27 mouse cellular contexts compared by ENCODE assay signal in genomic region chr17:8183815-8184214, GRCm38 (mm10). TPM values are rescaled to one million over a fixed set of nuclear protein-coding genes. Genes with fewer than 3 reads are reported as not detected.
A peak's percentile ranks its signal among the peaks of the same experiment; 100 is the strongest.
DNase-seq lines count a peak whose midpoint lies in the region; ATAC-seq and TF ChIP-seq lines count a peak whose summit lies in the region.
"Had no signal": no experiment of that assay in that cellular context is flagged by ENCODE, and none has a peak within 500 bp of the region (broad histone marks: within the 10 kb centered on the region; RNA-seq: fewer than 3 reads in every experiment).

No protein-coding gene starts in this region.

- no peak overlapping the region for H3K4me3 ChIP-seq in forebrain, embryonic 11.5 days (ENCODE audit: low read depth, low read length)
- H3K4me3 ChIP-seq in forebrain, postnatal 0 days (ENCODE audit: low read depth, low read length) = no peak overlapping the region
- no peak overlapping the region for H3K4me3 ChIP-seq in heart, embryonic 11.5 days (ENCODE audit: low read depth, low read length)
- no peak overlapping the region for H3K4me3 ChIP-seq in midbrain, embryonic 14.5 days (replicated peaks; ENCODE audit: low read depth, low read length)
- no peak overlapping the region for H3K4me3 ChIP-seq in midbrain, embryonic 13.5 days (replicated peaks)
- H3K4me3 ChIP-seq: embryonic facial prominence, embryonic 12.5 days; forebrain, embryonic 12.5 days; hindbrain, embryonic 10.5 days had no signal

- peaks cover 2% of the 10 kb centered on the region; the same call in 1 of the 2 replicates for H3K36me3 ChIP-seq in forebrain, embryonic 11.5 days (ENCODE audit: control insufficient read depth, insufficient read depth, low read length)
- H3K36me3 ChIP-seq in forebrain, postnatal 0 days (ENCODE audit: insufficient read depth) = peaks cover 69% of the 10 kb centered on the region
- peaks cover 14% of the 10 kb centered on the region for H3K36me3 ChIP-seq in heart, embryonic 11.5 days (ENCODE audit: control insufficient read depth, insufficient read depth, low read length)
- H3K36me3 ChIP-seq in midbrain, embryonic 14.5 days (ENCODE audit: control insufficient read depth, insufficient read depth, low read length) = peaks cover 76% of the 10 kb centered on the region
- peaks cover 72% of the 10 kb centered on the region for H3K36me3 ChIP-seq in midbrain, embryonic 13.5 days

- peak; percentile 30 for DNase-seq in forebrain, embryonic 11.5 days (ENCODE audit: low spot score)
- no peak for DNase-seq in forebrain, postnatal 0 days
- no peak for DNase-seq in heart, adult 8-10 months (ENCODE audit: low spot score)
- peak; percentile 19 to 20 for DNase-seq in kidney, postnatal 4 days
- DNase-seq in kidney, adult 11 months = no peak
- DNase-seq in midbrain, embryonic 14.5 days = no peak
- DNase-seq: adrenal gland, postnatal 10 days; B cell, adult 2 months; cerebellum, adult 11-12 months; cerebellum, adult 9-10 months; cerebellum, postnatal 25 days; gastrocnemius, postnatal 25 days; kidney, adult 9 months had no signal

- no peak for ATAC-seq in forebrain, embryonic 11.5 days (replicated peaks; ENCODE audit: low FRiP score)
- no peak for ATAC-seq in forebrain, postnatal 0 days
- no peak for ATAC-seq in heart, embryonic 11.5 days (replicated peaks; ENCODE audit: insufficient number of reproducible peaks, low FRiP score, low TSS enrichment)
- ATAC-seq in midbrain, embryonic 14.5 days (ENCODE audit: low FRiP score, low TSS enrichment) = no peak
- no peak for ATAC-seq in midbrain, embryonic 13.5 days
- ATAC-seq: CD4-positive, CD25-positive, alpha-beta regulatory T cell, adult 4 months; forebrain, embryonic 16.5 days; intestine, embryonic 16.5 days had no signal

- H3K27me3 ChIP-seq in forebrain, embryonic 11.5 days (ENCODE audit: control insufficient read depth, insufficient read depth, low read length) = no peaks in the 10 kb centered on the region
- H3K27me3 ChIP-seq in forebrain, postnatal 0 days (ENCODE audit: insufficient read depth, low read length) = no peaks in the 10 kb centered on the region
- no peaks in the 10 kb centered on the region for H3K27me3 ChIP-seq in heart, embryonic 11.5 days (ENCODE audit: control insufficient read depth, insufficient read depth, low read length)
- no peaks in the 10 kb centered on the region for H3K27me3 ChIP-seq in midbrain, embryonic 14.5 days (ENCODE audit: control insufficient read depth, insufficient read depth, low read length)
- H3K27me3 ChIP-seq in midbrain, embryonic 13.5 days = no peaks in the 10 kb centered on the region
- H3K27me3 ChIP-seq: embryonic facial prominence, embryonic 12.5 days; forebrain, embryonic 12.5 days had no signal

- no peak overlapping the region for H3K27ac ChIP-seq in forebrain, embryonic 11.5 days (ENCODE audit: low read depth, low read length)
- H3K27ac ChIP-seq in forebrain, postnatal 0 days (ENCODE audit: low read depth, low read length) = no peak overlapping the region
- H3K27ac ChIP-seq in heart, embryonic 11.5 days (ENCODE audit: low read depth, low read length) = peak overlapping the region; percentile 59; the same call in 1 of the 2 replicates
- no peak overlapping the region for H3K27ac ChIP-seq in midbrain, embryonic 14.5 days (replicated peaks; ENCODE audit: low read depth, low read length)
- H3K27ac ChIP-seq in midbrain, embryonic 13.5 days = no peak overlapping the region
- H3K27ac ChIP-seq: embryonic facial prominence, embryonic 12.5 days; forebrain, embryonic 12.5 days; hindbrain, embryonic 10.5 days; hindbrain, embryonic 14.5 days had no signal

- H3K4me1 ChIP-seq in forebrain, embryonic 11.5 days (replicated peaks; ENCODE audit: control insufficient read depth, insufficient read depth, low read length) = no peaks in the 10 kb centered on the region
- H3K4me1 ChIP-seq in forebrain, postnatal 0 days (ENCODE audit: insufficient read depth) = no peaks in the 10 kb centered on the region
- H3K4me1 ChIP-seq in heart, embryonic 11.5 days (ENCODE audit: control insufficient read depth, insufficient read depth, low read length) = peaks cover 15% of the 10 kb centered on the region
- no peaks in the 10 kb centered on the region for H3K4me1 ChIP-seq in midbrain, embryonic 14.5 days (ENCODE audit: control insufficient read depth, insufficient read depth, low read length)
- no peaks in the 10 kb centered on the region for H3K4me1 ChIP-seq in midbrain, embryonic 13.5 days (replicated peaks)
- H3K4me1 ChIP-seq: embryonic facial prominence, embryonic 12.5 days; forebrain, embryonic 12.5 days; hindbrain, embryonic 10.5 days had no signal

- WGBS in forebrain, embryonic 11.5 days = 92% methylated on average over 5 of the region's 5 CpGs
- WGBS in forebrain, postnatal 0 days = 95% methylated on average over 5 of the region's 5 CpGs
- WGBS in heart, embryonic 11.5 days (ENCODE audit: insufficient replicate concordance) = 60% methylated on average over 5 of the region's 5 CpGs
- WGBS in midbrain, embryonic 14.5 days = 92% methylated on average over 5 of the region's 5 CpGs
- WGBS in midbrain, embryonic 13.5 days = 95% methylated on average over 5 of the region's 5 CpGs

- H3K9ac ChIP-seq in forebrain, embryonic 11.5 days (ENCODE audit: low read length) = no peak overlapping the region
- H3K9ac ChIP-seq in forebrain, postnatal 0 days = no peak overlapping the region
- no peak overlapping the region for H3K9ac ChIP-seq in heart, embryonic 11.5 days (ENCODE audit: low read depth, low read length)
- no peak overlapping the region for H3K9ac ChIP-seq in midbrain, embryonic 14.5 days (replicated peaks; ENCODE audit: low read length)
- no peak overlapping the region for H3K9ac ChIP-seq in midbrain, embryonic 13.5 days (replicated peaks)
- H3K9ac ChIP-seq: embryonic facial prominence, embryonic 12.5 days; forebrain, embryonic 12.5 days; hindbrain, embryonic 14.5 days had no signal

- no peaks in the 10 kb centered on the region for H3K9me3 ChIP-seq in forebrain, embryonic 11.5 days (ENCODE audit: control insufficient read depth, low read length)
- H3K9me3 ChIP-seq in forebrain, postnatal 0 days (ENCODE audit: low read length) = no peaks in the 10 kb centered on the region
- H3K9me3 ChIP-seq in heart, embryonic 11.5 days (replicated peaks; ENCODE audit: control insufficient read depth, low read length) = no peaks in the 10 kb centered on the region
- no peaks in the 10 kb centered on the region for H3K9me3 ChIP-seq in midbrain, embryonic 14.5 days (ENCODE audit: control insufficient read depth, low read length)
- H3K9me3 ChIP-seq in midbrain, embryonic 13.5 days = no peaks in the 10 kb centered on the region
- H3K9me3 ChIP-seq: embryonic facial prominence, embryonic 12.5 days; forebrain, embryonic 12.5 days; G1E; hindbrain, embryonic 10.5 days had no signal

- TF ChIP-seq CTCF in forebrain, postnatal 0 days (IDR thresholded peaks at IDR 0.05; ENCODE audit: low read depth) = no peak

- no peak overlapping the region for H3K4me2 ChIP-seq in forebrain, embryonic 11.5 days (ENCODE audit: low read depth, low read length, severe bottlenecking)
- no peak overlapping the region for H3K4me2 ChIP-seq in forebrain, postnatal 0 days (ENCODE audit: low read depth)
- no peak overlapping the region for H3K4me2 ChIP-seq in heart, embryonic 11.5 days
- no peak overlapping the region for H3K4me2 ChIP-seq in midbrain, embryonic 14.5 days (ENCODE audit: low read length)
- no peak overlapping the region for H3K4me2 ChIP-seq in midbrain, embryonic 13.5 days (replicated peaks)
- H3K4me2 ChIP-seq: embryonic facial prominence, embryonic 12.5 days; forebrain, embryonic 12.5 days; hindbrain, embryonic 14.5 days had no signal

RNA-seq across cellular contexts. Expression of gene Fgfr1op, which starts 18.5 kb away (rescaled TPM):
- polyA plus RNA-seq in forebrain, embryonic 11.5 days (2014; fragmentation: Nextera tagmentation; extraction: Ambion mirVana) = 49.9 and 55.5 TPM in 2 replicates
- total RNA-seq in forebrain, postnatal 0 days (2014; rRNA removed) = 18.4 and 19.1 TPM in 2 replicates
- polyA plus RNA-seq in forebrain, postnatal 0 days (2015; fragmentation: Nextera tagmentation; extraction: Ambion mirVana) = 12.2 and 16.3 TPM in 2 replicates
- polyA plus RNA-seq in heart, embryonic 11.5 days (2014; fragmentation: Nextera tagmentation; extraction: Ambion mirVana) = 24.9 and 28.9 TPM in 2 replicates
- 10 to 100 TPM; 16.3 to 20.0 (median 17.5) TPM for total RNA-seq in heart, adult 8-10 months (2022)
- 26.2 and 31.7 TPM in 2 replicates for polyA plus RNA-seq in midbrain, embryonic 14.5 days (2014; fragmentation: Nextera tagmentation; extraction: Ambion mirVana)
- 27.5 and 28.5 TPM in 2 replicates for polyA plus RNA-seq in midbrain, embryonic 13.5 days (2015; fragmentation: Nextera tagmentation; extraction: Ambion mirVana)

RNA-seq across cellular contexts. Expression of gene Rnaset2a, which starts 35.9 kb away (rescaled TPM):
- polyA plus RNA-seq in forebrain, embryonic 11.5 days (2014; fragmentation: Nextera tagmentation; extraction: Ambion mirVana) = 13.6 and 14.1 TPM in 2 replicates
- total RNA-seq in forebrain, postnatal 0 days (2014; rRNA removed) = 12.6 and 15.5 TPM in 2 replicates
- 15.7 and 16.8 TPM in 2 replicates for polyA plus RNA-seq in forebrain, postnatal 0 days (2015; fragmentation: Nextera tagmentation; extraction: Ambion mirVana)
- polyA plus RNA-seq in heart, embryonic 11.5 days (2014; fragmentation: Nextera tagmentation; extraction: Ambion mirVana) = 28.3 and 30.0 TPM in 2 replicates
- total RNA-seq in heart, adult 8-10 months (2022) = 10 to 100 TPM; 18.4 to 22.5 (median 22.1) TPM
- 10.8 and 11.8 TPM in 2 replicates for polyA plus RNA-seq in midbrain, embryonic 14.5 days (2014; fragmentation: Nextera tagmentation; extraction: Ambion mirVana)
- polyA plus RNA-seq in midbrain, embryonic 13.5 days (2015; fragmentation: Nextera tagmentation; extraction: Ambion mirVana) = 9.7 and 11.5 TPM in 2 replicates

RNA-seq across cellular contexts. Expression of gene Gm49673, which starts 36.2 kb away (rescaled TPM):
- 0.21 TPM in 1 of 2 replicates, not detected in the other for polyA plus RNA-seq in forebrain, embryonic 11.5 days (2014; fragmentation: Nextera tagmentation; extraction: Ambion mirVana)
- 0.48 TPM in 1 of 2 replicates, not detected in the other for total RNA-seq in forebrain, postnatal 0 days (2014; rRNA removed)
- polyA plus RNA-seq in forebrain, postnatal 0 days (2015; fragmentation: Nextera tagmentation; extraction: Ambion mirVana) = 0.09 and 0.53 TPM in 2 replicates
- polyA plus RNA-seq in heart, embryonic 11.5 days (2014; fragmentation: Nextera tagmentation; extraction: Ambion mirVana) = not detected in 2 replicates
- not detected for total RNA-seq in heart, adult 8-10 months (2022)
- 0.15 TPM in 1 of 2 replicates, not detected in the other for polyA plus RNA-seq in midbrain, embryonic 14.5 days (2014; fragmentation: Nextera tagmentation; extraction: Ambion mirVana)
- polyA plus RNA-seq in midbrain, embryonic 13.5 days (2015; fragmentation: Nextera tagmentation; extraction: Ambion mirVana) = 0.15 and 0.22 TPM in 2 replicates
- total RNA-seq: G1E; granulocyte monocyte progenitor cell, adult 5-6 weeks had no signal
- polyA plus RNA-seq: CD4-positive, CD25-positive, alpha-beta regulatory T cell, adult 4 months; forebrain, embryonic 16.5 days; G1E; hindbrain, embryonic 10.5 days; intestine, embryonic 16.5 days had no signal

RNA-seq across cellular contexts. Expression of gene Ccr6, which starts 52.0 kb away (rescaled TPM):
- polyA plus RNA-seq in forebrain, embryonic 11.5 days (2014; fragmentation: Nextera tagmentation; extraction: Ambion mirVana) = not detected in 2 replicates
- not detected in 2 replicates for total RNA-seq in forebrain, postnatal 0 days (2014; rRNA removed)
- not detected in 2 replicates for polyA plus RNA-seq in forebrain, postnatal 0 days (2015; fragmentation: Nextera tagmentation; extraction: Ambion mirVana)
- polyA plus RNA-seq in heart, embryonic 11.5 days (2014; fragmentation: Nextera tagmentation; extraction: Ambion mirVana) = not detected in 2 replicates
- under 1 TPM in 1 of 4 experiments, not detected in 3; 0.22 TPM for total RNA-seq in heart, adult 8-10 months (2022)
- not detected in 2 replicates for polyA plus RNA-seq in midbrain, embryonic 14.5 days (2014; fragmentation: Nextera tagmentation; extraction: Ambion mirVana)
- not detected in 2 replicates for polyA plus RNA-seq in midbrain, embryonic 13.5 days (2015; fragmentation: Nextera tagmentation; extraction: Ambion mirVana)
- total RNA-seq: adrenal gland, postnatal 4 days; G1E; gastrocnemius, adult 18-20 months; gastrocnemius, postnatal 25 days; granulocyte monocyte progenitor cell, adult 5-6 weeks had no signal
- polyA plus RNA-seq: brain, embryonic 14.5 days; embryonic facial prominence, embryonic 12.5 days; forebrain, embryonic 12.5 days; forebrain, embryonic 16.5 days; G1E; hindbrain, embryonic 10.5 days; hindbrain, embryonic 14.5 days had no signal

Comparison
In these comparisons a context has a peak if more than half of its experiments do, and no peak if none do; other contexts are left out.
1. DNase-seq: peak in forebrain, embryonic 11.5 days (single experiment) and kidney, postnatal 4 days (2 of 2); none in forebrain, postnatal 0 days (single experiment), heart, adult 8-10 months (single experiment), kidney, adult 11 months (single experiment) and midbrain, embryonic 14.5 days (single experiment).